Mouse (Mus musculus) gastrocnemius, adult 18-20 months (tissue): ENCODE results near the gene Foxj1. TPM values are rescaled to one million over a fixed set of nuclear protein-coding genes. Genes with fewer than 3 reads are reported as not detected.

Experiments used
- total RNA-seq, 2 experiments: library from RNA; stranded (reverse); gene quantifications; 2 replicates each; pipeline ENCODE4 v1.2.3; 2021

The Foxj1 gene
- total RNA-seq, 2 experiments from 2014 or later = 0.14 TPM; not detected in 1

Other genes starting within 250 kb of the Foxj1 start
- gene Wbp2, start 248.4 kb downstream of the Foxj1 start, total RNA-seq = 10 to 100 TPM; 91.4 to 92.8 TPM
- 1 to 10 TPM; 8.1 to 9.6 TPM for gene Trim47, start 208.2 kb downstream of the Foxj1 start, total RNA-seq
- 1 to 10 TPM; 4.2 to 4.6 TPM for gene Trim65, start 204.3 kb downstream of the Foxj1 start, total RNA-seq
- gene Mrpl38, start 196.5 kb downstream of the Foxj1 start, total RNA-seq = 10 to 100 TPM; 48.4 to 52.9 TPM
- gene Fbf1, start 167.2 kb downstream of the Foxj1 start, total RNA-seq = 10 to 100 TPM in 1 of 2 experiments, 1 to 10 TPM in 1; 8.9 to 11.0 TPM
- gene Ten1, start 136.5 kb downstream of the Foxj1 start, total RNA-seq = 10 to 100 TPM; 16.9 to 20.4 TPM
- gene Acox1, start 136.4 kb downstream of the Foxj1 start, total RNA-seq = 100 to 1,000 TPM in 1 of 2 experiments, 10 to 100 TPM in 1; 99.6 to 109 TPM
- under 1 TPM; 0.02 to 0.07 TPM for gene Evpl, start 97.3 kb downstream of the Foxj1 start, total RNA-seq
- gene Srp68, start 61.2 kb downstream of the Foxj1 start, total RNA-seq = 10 to 100 TPM; 82.5 to 88.8 TPM
- under 1 TPM in 1 of 2 experiments, not detected in 1; 0.19 TPM for gene Galr2, start 54.5 kb downstream of the Foxj1 start, total RNA-seq
- gene Exoc7, start 28.2 kb downstream of the Foxj1 start, total RNA-seq = 10 to 100 TPM; 69.0 to 86.7 TPM
- gene Rnf157, start 77.6 kb upstream of the Foxj1 start, total RNA-seq = 10 to 100 TPM; 24.2 to 27.5 TPM
- gene Ubald2, start 98.7 kb upstream of the Foxj1 start, total RNA-seq = 10 to 100 TPM; 32.1 to 45.8 TPM
- not detected for gene Qrich2, start 130.8 kb upstream of the Foxj1 start, total RNA-seq
- gene Prpsap1, start 158.8 kb upstream of the Foxj1 start, total RNA-seq = 10 to 100 TPM; 12.3 to 12.5 TPM
- gene Sphk1, start 195.5 kb upstream of the Foxj1 start, total RNA-seq = under 1 TPM; 0.80 to 0.88 TPM
- gene Ube2o, start 246.0 kb upstream of the Foxj1 start, total RNA-seq = 10 to 100 TPM; 22.9 to 25.2 TPM